Mouse (Mus musculus) midbrain, embryonic 11.5 days (tissue): ENCODE data around the gene Myo1h. TPM values are rescaled to one million over a fixed set of nuclear protein-coding genes. Genes with fewer than 3 reads are reported as not detected.
A peak's percentile ranks its signal among the peaks of the same experiment; 100 is the strongest.

Experiments
- ATAC-seq: fragments of 200-750 bp; cut with Nextera tagmentation; 2 replicates; pipeline ENCODE4 v1.8.0; 2017; ENCODE audit warnings: moderate TSS enrichment, moderate library complexity; ENCODE audit not compliant: low FRiP score
- DNase-seq: peaks from one replicate; pipeline ENCODE4 v3.0.0; 2015; ENCODE audit warnings: low spot score; ENCODE audit errors: missing footprints
- H3K27ac ChIP-seq: fragments of 300-500 bp; sonication (generic); 2 replicates; pipeline ENCODE4 v1.5.1; 2014; ENCODE audit warnings: low read depth, low read length
- H3K27me3 ChIP-seq: fragments of 300-500 bp; sonication (generic); 2 replicates; pipeline ENCODE4 v1.6.1; 2014; ENCODE audit warnings: mild to moderate bottlenecking, low read length, moderate library complexity, mixed read lengths; ENCODE audit not compliant: control insufficient read depth, insufficient read depth
- H3K36me3 ChIP-seq: fragments of 300-500 bp; sonication (generic); 2 replicates; pipeline ENCODE4 v1.6.1; 2014; ENCODE audit warnings: mild to moderate bottlenecking, low read length, moderate library complexity, mixed read lengths; ENCODE audit not compliant: control insufficient read depth, insufficient read depth
- H3K4me1 ChIP-seq: fragments of 300-500 bp; sonication (generic); 2 replicates; pipeline ENCODE4 v1.6.1; 2014; ENCODE audit warnings: low read length; ENCODE audit not compliant: control insufficient read depth, insufficient read depth
- H3K4me2 ChIP-seq: fragments of 300-500 bp; sonication (generic); 2 replicates; pipeline ENCODE4 v1.6.1; 2014; ENCODE audit warnings: mild to moderate bottlenecking, moderate library complexity
- H3K4me3 ChIP-seq: fragments of 300-500 bp; sonication (generic); 2 replicates; pipeline ENCODE4 v1.5.1; 2014; ENCODE audit warnings: low read depth, low read length
- H3K9ac ChIP-seq: fragments of 300-500 bp; sonication (generic); 2 replicates; pipeline ENCODE4 v1.6.1; 2014; ENCODE audit warnings: low read length
- H3K9me3 ChIP-seq: fragments of 300-500 bp; sonication (generic); 2 replicates; pipeline ENCODE4 v1.6.1; 2016; ENCODE audit warnings: low read length; ENCODE audit not compliant: control insufficient read depth
- WGBS: fragments of 180-500 bp; shearing (Covaris S2); extraction: QIAGEN DNeasy Blood & Tissue Kit; methylation state at CpG from one replicate; pipeline ENCODE4 v1.1.7; 2014; 5-methylcytosine and 5-hydroxymethylcytosine counted together
- polyA plus RNA-seq: library from polyadenylated mRNA; unstranded; fragments of >200 nt; fragmentation: Nextera tagmentation; extraction: Ambion mirVana; gene quantifications from 2 replicates; pipeline ENCODE4 v1.2.1, GENCODE M21; 2014

The Myo1h gene
- polyA plus RNA-seq, 1 experiment from 2014 or later: 0.45 TPM

- H3K27me3 ChIP-seq: peaks cover 3% of the 10 kb centered on the region; the same call in 1 of the 2 replicates
- 91% methylated on average over 3 of the region's 3 CpGs for WGBS
- no peaks in the 10 kb centered on the region for H3K9me3 ChIP-seq
- H3K4me2 ChIP-seq: no peak overlapping the region
- no peak overlapping the region for H3K27ac ChIP-seq
- DNase-seq (no peak), ATAC-seq (no peak)
- peaks cover 5% of the 10 kb centered on the region; the same call in 1 of the 2 replicates for H3K4me1 ChIP-seq
- H3K9ac ChIP-seq: no peak overlapping the region
- H3K4me3 ChIP-seq: no peak overlapping the region
- H3K36me3 ChIP-seq: no peaks in the 10 kb centered on the region
These were observed 3.6 kb upstream of the Myo1h start for GRCm38 (mm10) chr5:114285398-114285700.

GRCm38 (mm10) chr5:114286102-114286501 lies 2.9 kb upstream of the Myo1h start:
- no peak overlapping the region for H3K4me2 ChIP-seq
- no peak for ATAC-seq
- no peak overlapping the region for H3K27ac ChIP-seq
- no peak overlapping the region for H3K4me3 ChIP-seq
- H3K9me3 ChIP-seq: no peaks in the 10 kb centered on the region
- peaks cover 5% of the 10 kb centered on the region; the same call in 1 of the 2 replicates for H3K4me1 ChIP-seq
- no peak for DNase-seq
- WGBS: 76% methylated on average over 4 of the region's 4 CpGs
- no peaks in the 10 kb centered on the region for H3K36me3 ChIP-seq
- H3K27me3 ChIP-seq: no peaks in the 10 kb centered on the region; the same call in 1 of the 2 replicates
- H3K9ac ChIP-seq: no peak overlapping the region

- H3K27ac ChIP-seq: no peak overlapping the region
- no peaks in the 10 kb centered on the region for H3K9me3 ChIP-seq
- H3K4me2 ChIP-seq: no peak overlapping the region
- no peaks in the 10 kb centered on the region for H3K36me3 ChIP-seq
- ATAC-seq (no peak), DNase-seq (no peak)
- peaks cover 5% of the 10 kb centered on the region; the same call in 1 of the 2 replicates for H3K4me1 ChIP-seq
- no peak overlapping the region for H3K4me3 ChIP-seq
- no peaks in the 10 kb centered on the region for H3K27me3 ChIP-seq
- 85% methylated on average over 16 of the region's 16 CpGs for WGBS
- no peak overlapping the region for H3K9ac ChIP-seq
These were observed 1.9 kb upstream of the Myo1h start for GRCm38 (mm10) chr5:114286872-114287571.

GRCm38 (mm10) chr5:114288396-114288795 lies 570 bp upstream of the Myo1h start:
- Histone ChIP-seq H3K4me2 (no peak overlapping the region), H3K4me3 (no peak overlapping the region), H3K36me3 (no peaks in the 10 kb centered on the region), H3K27me3 (0 out of 2 replicates have a peak, but pooled peaks cover 3% of the 10 kb centered on the region), H3K4me1 (peaks cover 6% of the 10 kb centered on the region; the same call in 1 of the 2 replicates), H3K9ac (no peak overlapping the region), H3K27ac (no peak overlapping the region), H3K9me3 (no peaks in the 10 kb centered on the region)
- no peak for DNase-seq
- WGBS: 85% methylated on average over 5 of the region's 5 CpGs
- no peak for ATAC-seq

GRCm38 (mm10) chr5:114290004-114290403 lies 1.0 kb downstream of the Myo1h start:
- peaks cover 7% of the 10 kb centered on the region; the same call in 1 of the 2 replicates for H3K4me1 ChIP-seq
- H3K27me3 ChIP-seq: peaks cover 5% of the 10 kb centered on the region; the same call in 1 of the 2 replicates
- DNase-seq (no peak), ATAC-seq (no peak)
- no peaks in the 10 kb centered on the region for H3K9me3 ChIP-seq
- no peak overlapping the region for H3K9ac ChIP-seq
- H3K27ac ChIP-seq: no peak overlapping the region
- no peak overlapping the region for H3K4me2 ChIP-seq
- H3K36me3 ChIP-seq: no peaks in the 10 kb centered on the region
- H3K4me3 ChIP-seq: no peak overlapping the region
- 52% methylated on average over 3 of the region's 3 CpGs for WGBS

GRCm38 (mm10) chr5:114296693-114297631 lies 8.0 kb downstream of the Myo1h start:
- Histone ChIP-seq H3K27ac (no peak overlapping the region), H3K36me3 (no peaks in the 10 kb centered on the region), H3K27me3 (peaks cover 18% of the 10 kb centered on the region; the same call in 1 of the 2 replicates), H3K4me3 (no peak overlapping the region), H3K4me2 (no peak overlapping the region), H3K4me1 (peaks cover 5% of the 10 kb centered on the region; the same call in 1 of the 2 replicates), H3K9ac (no peak overlapping the region), H3K9me3 (no peaks in the 10 kb centered on the region)
- peak; percentile 88 for DNase-seq
- 26% methylated on average over 22 of the region's 22 CpGs for WGBS
- ATAC-seq: no peak

GRCm38 (mm10) chr5:114298212-114298894 lies 9.4 kb downstream of the Myo1h start:
- ATAC-seq (no peak), DNase-seq (peak; percentile 92)

GRCm38 (mm10) chr5:114299156-114299855 lies 10.3 kb downstream of the Myo1h start:
- Histone ChIP-seq H3K4me1 (peaks cover 4% of the 10 kb centered on the region; the same call in 1 of the 2 replicates), H3K27ac (no peak overlapping the region), H3K9ac (no peak overlapping the region), H3K9me3 (no peaks in the 10 kb centered on the region), H3K27me3 (peaks cover 21% of the 10 kb centered on the region), H3K4me2 (no peak overlapping the region), H3K4me3 (no peak overlapping the region), H3K36me3 (no peaks in the 10 kb centered on the region)
- DNase-seq: peak; percentile 87
- ATAC-seq: peak; percentile 90
- 30% methylated on average over 22 of the region's 22 CpGs for WGBS

More at GRCm38 (mm10) chr5:114298212-114298894, 9.4 kb downstream of the Myo1h start:
- Histone ChIP-seq H3K27ac (no peak overlapping the region), H3K36me3 (no peaks in the 10 kb centered on the region), H3K4me3 (no peak overlapping the region), H3K9me3 (no peaks in the 10 kb centered on the region), H3K27me3 (peaks cover 23% of the 10 kb centered on the region), H3K4me2 (no peak overlapping the region), H3K9ac (no peak overlapping the region), H3K4me1 (peaks cover 5% of the 10 kb centered on the region; the same call in 1 of the 2 replicates)
- WGBS: 69% methylated on average over 18 of the region's 18 CpGs
